Mouse (Mus musculus) Muller cell, postnatal 12 days (primary cell): ENCODE measurements around the gene Pgk1.
"Not testable (repeated sequence)": the region's sequence is repeated elsewhere in the genome, so short reads cannot be mapped to it uniquely, and the experiment has no call there.

Experiments used
- DNase-seq: peaks from one replicate; pipeline ENCODE4 v3.0.0-alpha.2; 2015; ENCODE audit errors: inconsistent ontology term

The Pgk1 gene

GRCm38 (mm10) chrX:106186713-106187649, at the start of gene Pgk1:
Pgk1 (plus strand) TSS chrX:106187100.
- peak; percentile 99 for DNase-seq

DNA sequence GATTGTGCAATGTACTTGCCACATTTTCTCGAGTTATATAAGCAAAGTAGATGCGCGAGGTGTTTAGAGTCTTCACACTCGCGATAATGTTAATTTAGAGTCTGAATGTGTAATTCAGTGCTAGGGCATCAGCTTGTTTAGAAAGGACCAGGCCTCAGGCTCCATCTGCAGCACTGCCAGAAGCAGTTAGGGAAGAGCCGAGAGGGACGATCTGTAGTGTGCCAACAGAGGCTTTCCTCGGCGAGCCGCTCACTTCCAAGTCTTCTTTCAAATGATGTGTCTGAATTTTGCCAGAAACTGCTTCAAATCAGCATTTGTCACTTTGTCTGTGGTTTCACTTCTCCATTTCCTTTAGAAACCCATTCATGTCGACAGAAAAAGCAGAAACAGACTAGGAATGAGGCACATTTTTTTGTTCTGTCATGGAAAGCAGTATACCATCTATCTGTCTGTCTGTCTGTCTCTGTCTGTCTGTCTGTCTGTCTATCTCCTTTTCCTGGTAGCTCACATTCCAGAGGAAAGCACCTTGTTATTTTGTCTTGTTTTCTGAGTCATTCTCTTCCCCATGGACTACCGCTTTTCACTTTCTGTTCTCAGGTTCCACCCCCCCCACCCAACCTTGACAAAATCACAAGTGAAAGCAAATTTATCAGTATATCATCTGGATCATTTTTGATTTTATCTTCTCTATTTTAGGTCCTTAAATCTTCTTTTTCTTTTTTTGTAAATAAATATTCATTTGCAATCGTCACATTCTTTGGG, 47.4 kb upstream of the Pgk1 start:
- DNase-seq = no peak

DNA sequence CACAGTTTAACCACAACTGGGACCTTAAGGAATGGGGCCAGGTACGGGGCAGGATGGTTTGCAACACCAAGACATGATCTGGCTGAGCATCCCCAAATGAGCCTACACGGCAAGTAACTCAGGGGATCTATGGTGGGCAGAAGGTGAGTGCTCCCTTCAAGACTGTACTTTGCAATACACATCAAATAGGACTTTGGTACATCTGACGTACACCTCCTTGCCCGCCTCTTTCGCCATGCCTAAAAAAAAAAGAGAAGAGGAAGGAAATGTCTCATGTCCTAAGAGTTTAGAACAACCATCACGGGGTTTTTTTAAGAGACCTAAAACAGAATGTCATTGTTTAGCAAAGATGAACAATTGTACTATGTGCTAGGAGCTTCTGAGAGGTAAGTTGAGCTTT, 44.0 kb upstream of the Pgk1 start, which contains the start of gene Tlr13:
Tlr13 (plus strand) TSS at position 269 of the 400 bp plus-strand sequence.
- DNase-seq = no peak

- DNase-seq = no peak
These were observed 38.7 kb upstream of the Pgk1 start for GRCm38 (mm10) chrX:106148185-106148584.

DNA sequence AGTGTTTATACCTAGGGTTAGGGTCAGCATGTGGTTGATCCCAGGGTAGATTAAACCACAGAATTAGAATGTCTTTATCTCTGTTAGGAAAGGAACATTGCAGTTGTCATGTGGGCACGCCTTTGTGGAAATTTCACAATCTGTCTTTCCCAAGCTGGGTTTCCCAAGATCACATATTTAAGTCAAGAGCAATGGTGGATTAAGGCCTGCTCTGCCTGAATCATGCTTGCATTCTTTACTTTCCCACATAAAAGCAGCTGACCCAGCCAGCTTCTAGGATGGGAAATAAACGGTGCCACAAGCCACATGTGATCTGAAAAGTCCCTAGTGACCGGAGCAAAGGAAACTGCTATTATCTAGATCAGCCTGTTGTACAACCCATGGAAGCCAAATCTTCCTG, 37.4 kb upstream of the Pgk1 start:
- peak; percentile 11 for DNase-seq

DNA sequence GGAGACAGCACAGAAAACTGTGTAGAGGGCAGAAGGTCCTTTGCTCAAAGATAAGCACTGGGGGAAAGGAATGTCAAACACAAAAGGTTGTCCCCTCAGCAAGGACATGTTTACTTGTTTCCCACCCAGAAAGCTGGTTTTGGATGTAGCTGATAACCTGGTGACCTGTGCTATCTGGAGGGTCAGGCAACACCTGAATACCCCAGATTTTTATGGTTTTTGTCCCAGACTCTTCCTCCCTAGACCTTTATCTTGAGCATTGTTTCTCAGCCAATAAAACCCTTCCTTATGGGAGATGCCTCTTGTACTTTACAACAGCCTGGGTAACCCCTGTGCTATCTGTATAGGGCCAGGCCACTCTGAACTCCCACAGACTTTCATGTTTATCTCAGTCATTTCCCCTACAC, 32.7 kb upstream of the Pgk1 start:
- DNase-seq = no peak

- no peak for DNase-seq
These were observed 31.0 kb upstream of the Pgk1 start for GRCm38 (mm10) chrX:106155892-106156291.

DNA sequence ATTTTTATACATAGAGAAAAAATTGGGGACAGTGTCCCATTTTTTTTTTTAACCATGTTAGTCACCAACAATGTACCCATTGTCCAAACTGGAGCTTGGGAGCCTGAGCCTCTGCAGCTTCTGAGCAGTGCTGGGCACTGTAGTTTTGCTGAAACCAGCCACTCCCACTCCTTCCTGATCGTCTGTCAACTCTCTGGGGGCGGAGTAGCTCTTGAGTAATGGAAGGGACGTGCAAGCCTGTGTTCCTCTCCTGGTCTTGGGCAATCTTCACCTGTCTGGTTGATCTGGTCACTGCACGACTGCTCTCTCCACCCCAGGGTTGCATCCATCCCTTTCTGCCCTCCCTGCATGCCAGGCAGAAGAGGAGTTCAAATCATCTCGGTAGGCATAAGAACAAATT, 22.9 kb upstream of the Pgk1 start:
- no peak for DNase-seq

DNA sequence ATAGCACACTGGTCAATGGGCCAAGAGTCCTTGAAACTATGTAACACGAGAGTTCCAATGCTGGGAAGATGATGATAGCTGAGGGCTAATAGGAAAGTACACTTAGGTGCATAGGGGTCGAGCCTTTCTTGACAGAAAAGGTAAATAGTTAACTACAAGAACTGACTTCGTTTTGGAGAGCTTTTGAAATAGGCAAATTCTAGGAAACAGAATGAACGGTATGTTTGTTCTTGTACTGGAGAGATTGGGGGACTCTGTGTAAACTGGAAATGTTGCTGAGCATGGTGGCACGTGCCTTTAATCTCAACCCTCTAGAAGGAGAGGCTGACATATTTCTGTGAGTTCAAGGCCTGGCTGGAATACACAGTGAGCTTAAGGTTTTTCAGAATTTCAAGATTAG, 22.3 kb upstream of the Pgk1 start:
- DNase-seq = no peak

DNA sequence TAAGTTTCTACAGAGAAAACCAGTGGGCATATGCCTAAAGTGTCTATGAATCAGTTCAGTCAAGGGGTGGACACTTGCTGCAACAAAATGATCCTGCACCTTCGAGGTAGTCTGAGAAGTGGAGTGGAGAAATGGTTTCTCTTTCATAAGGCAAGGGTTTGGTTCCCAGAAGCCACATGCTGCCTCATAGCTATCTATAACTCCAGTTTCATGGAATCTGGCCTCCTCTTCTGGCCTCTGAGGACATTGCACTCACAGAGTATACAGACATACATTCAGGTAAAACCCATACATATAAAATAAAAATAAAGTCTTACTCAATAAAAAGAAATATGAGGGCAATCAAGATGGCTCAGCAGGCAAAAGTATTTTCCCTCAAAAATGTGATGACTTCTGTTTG, 21.8 kb upstream of the Pgk1 start:
- no peak for DNase-seq

DNA sequence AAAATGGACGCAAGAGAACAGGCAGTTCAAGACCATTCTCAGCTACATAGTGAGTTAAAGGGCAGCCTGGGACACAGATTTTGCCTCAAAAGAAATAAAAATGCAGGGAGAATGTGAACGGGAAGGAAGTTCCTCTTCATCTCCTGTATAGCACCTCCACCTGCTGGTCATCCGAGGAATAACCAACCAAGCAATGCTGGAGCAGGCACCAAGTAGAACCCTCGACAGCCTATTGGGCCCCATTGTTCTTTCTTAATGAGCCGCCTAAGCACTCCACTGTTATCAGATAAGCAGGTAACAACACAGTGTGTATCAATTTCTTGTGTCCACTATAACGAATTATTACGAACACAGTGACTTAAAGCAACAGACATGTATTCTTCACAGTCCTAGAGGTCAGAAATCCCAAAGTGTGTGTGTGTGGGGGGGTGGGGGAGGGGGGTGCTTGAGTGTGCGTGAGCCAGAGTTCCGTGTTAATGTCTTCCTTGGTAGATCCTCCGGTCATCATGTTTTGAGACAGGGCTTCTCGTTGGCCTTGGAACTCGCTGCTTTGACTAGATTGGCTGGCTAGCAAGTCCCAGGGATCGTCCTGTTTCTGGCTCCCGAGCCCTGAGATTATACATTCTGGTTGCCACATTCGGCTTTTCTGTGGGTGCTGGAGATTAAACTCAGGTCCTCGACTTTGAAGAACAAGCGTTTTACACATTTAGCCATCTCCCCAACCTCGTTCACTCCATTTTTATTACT, 15.6 kb upstream of the Pgk1 start:
- peak; percentile 56 for DNase-seq

- no peak for DNase-seq
These were observed 15.1 kb upstream of the Pgk1 start for GRCm38 (mm10) chrX:106171853-106172154.

GRCm38 (mm10) chrX:106176331-106176730, 10.6 kb upstream of the Pgk1 start:
- DNase-seq = no peak

- DNase-seq = no peak
These were observed 2.6 kb upstream of the Pgk1 start for GRCm38 (mm10) chrX:106184279-106184678.

DNA sequence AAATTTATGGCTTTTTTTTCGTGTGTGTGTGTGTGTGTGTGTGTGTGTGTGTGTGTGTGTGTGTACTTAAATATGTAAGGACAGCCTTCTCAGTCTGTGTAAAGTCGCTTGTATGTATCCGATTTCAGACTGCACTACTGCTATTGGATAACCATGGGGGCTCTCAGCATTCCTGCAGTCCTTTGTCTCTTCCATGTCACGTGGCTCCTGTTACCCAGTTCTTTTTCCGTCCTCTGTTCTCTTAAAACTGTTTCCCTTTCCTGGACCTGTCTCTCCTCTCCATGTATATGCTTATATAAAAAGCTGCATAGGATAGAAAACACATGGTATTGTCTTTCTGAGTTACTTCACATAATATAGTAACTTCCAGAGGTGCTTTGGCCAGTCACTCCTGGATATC, 1.2 kb upstream of the Pgk1 start:
- no peak for DNase-seq

DNA sequence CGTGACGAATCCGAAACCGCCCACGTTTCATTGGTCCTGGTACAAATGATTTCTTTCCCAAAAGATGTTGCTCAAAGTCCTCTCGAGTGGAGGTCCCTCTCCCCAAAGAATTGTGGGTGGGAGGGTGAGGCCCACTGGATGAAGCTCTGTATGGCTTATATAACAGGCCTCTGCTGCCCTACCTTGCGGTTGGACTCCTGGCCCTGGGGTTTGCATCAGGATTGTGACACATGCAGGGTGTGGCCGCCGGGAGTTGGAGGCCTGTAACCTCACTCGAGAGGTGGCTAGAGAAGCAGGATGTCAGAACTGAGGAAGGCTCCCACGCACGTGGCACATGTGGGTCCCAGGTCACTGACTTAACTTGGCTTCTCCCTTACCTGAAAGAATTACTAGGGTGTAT, 837 bp downstream of the Pgk1 start:
- DNase-seq = peak; percentile 31

GRCm38 (mm10) chrX:106189356-106189755, 2.5 kb downstream of the Pgk1 start:
- DNase-seq = no peak

DNA sequence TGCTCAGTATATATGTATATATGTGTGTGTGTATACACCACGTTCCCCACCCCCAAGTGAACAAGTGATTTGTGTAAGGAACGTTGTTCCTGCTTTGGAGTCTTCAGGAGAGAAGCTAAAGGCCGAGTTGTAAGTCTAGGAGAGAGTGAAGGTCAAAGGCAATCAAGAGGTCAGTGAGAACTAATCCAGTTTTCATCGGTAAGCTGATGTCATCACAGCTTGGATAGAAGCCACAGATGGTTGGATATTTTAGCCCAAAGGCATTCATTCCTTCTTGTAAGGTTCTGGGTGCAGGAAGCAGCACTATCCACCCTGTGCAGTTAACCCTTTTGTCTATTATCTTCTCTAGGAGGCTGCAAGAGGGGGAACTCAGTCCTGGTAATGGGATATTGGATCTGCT, 3.2 kb downstream of the Pgk1 start:
- no peak for DNase-seq

- DNase-seq = not testable (repeated sequence)
These were observed 7.5 kb downstream of the Pgk1 start for GRCm38 (mm10) chrX:106194361-106194760.

GRCm38 (mm10) chrX:106197308-106197707, 10.4 kb downstream of the Pgk1 start:
- DNase-seq = no peak

GRCm38 (mm10) chrX:106198904-106199303, 12.0 kb downstream of the Pgk1 start:
- DNase-seq = no peak

- no peak for DNase-seq
These were observed 22.2 kb downstream of the Pgk1 start for GRCm38 (mm10) chrX:106209100-106209499.
